Mouse (Mus musculus): ENCODE measurements around the gene Fopnl.

Gene Fopnl

GRCm38 (mm10) chr16:14307373-14307772 lies 9.8 kb downstream of the Fopnl start:
- DNase-seq (ENCODE audit: low spot score), result no peak

GRCm38 (mm10) chr16:14306451-14306850 lies 10.8 kb downstream of the Fopnl start:
- DNase-seq (ENCODE audit: low spot score), result no peak

GRCm38 (mm10) chr16:14304791-14305190 lies 12.4 kb downstream of the Fopnl start:
- DNase-seq (ENCODE audit: low spot score), result no peak

GRCm38 (mm10) chr16:14303676-14304075 lies 13.5 kb downstream of the Fopnl start:
- peak; percentile 43 for DNase-seq (ENCODE audit: low spot score)

- no peak for DNase-seq (ENCODE audit: low spot score)
Observed at GRCm38 (mm10) chr16:14303148-14303547, 14.1 kb downstream of the Fopnl start.

GRCm38 (mm10) chr16:14298461-14298860 lies 18.7 kb downstream of the Fopnl start:
- DNase-seq (ENCODE audit: low spot score), result no peak

- no peak for DNase-seq (ENCODE audit: low spot score)
Observed at GRCm38 (mm10) chr16:14297746-14298145, 19.5 kb downstream of the Fopnl start.

GRCm38 (mm10) chr16:14297137-14297536 lies 20.1 kb downstream of the Fopnl start:
- no peak for DNase-seq (ENCODE audit: low spot score)

- no peak for DNase-seq (ENCODE audit: low spot score)
Observed at GRCm38 (mm10) chr16:14296544-14297124, 20.6 kb downstream of the Fopnl start.

- DNase-seq (ENCODE audit: low spot score), result no peak
Observed at GRCm38 (mm10) chr16:14295291-14295690, 21.9 kb downstream of the Fopnl start.

GRCm38 (mm10) chr16:14292205-14293199 lies 24.7 kb downstream of the Fopnl start:
- peak; percentile 64 for DNase-seq (ENCODE audit: low spot score)

- peak; percentile 83 for DNase-seq (ENCODE audit: low spot score)
Observed at GRCm38 (mm10) chr16:14291223-14291622, 26.0 kb downstream of the Fopnl start, which contains the start of gene Myh11. Myh11 (minus strand) TSS chr16:14291372.

- no peak for DNase-seq (ENCODE audit: low spot score)
Observed at GRCm38 (mm10) chr16:14272374-14272965, 44.7 kb downstream of the Fopnl start.

GRCm38 (mm10) chr16:14265203-14265920 lies 51.8 kb downstream of the Fopnl start:
- DNase-seq (ENCODE audit: low spot score), result no peak

GRCm38 (mm10) chr16:14264504-14264903 lies 52.7 kb downstream of the Fopnl start:
- no peak for DNase-seq (ENCODE audit: low spot score)

GRCm38 (mm10) chr16:14263241-14263640 lies 54.0 kb downstream of the Fopnl start:
- DNase-seq (ENCODE audit: low spot score), result no peak

- DNase-seq (ENCODE audit: low spot score), result no peak
Observed at GRCm38 (mm10) chr16:14262410-14262809, 54.8 kb downstream of the Fopnl start.

GRCm38 (mm10) chr16:14258856-14259255 lies 58.3 kb downstream of the Fopnl start:
- DNase-seq (ENCODE audit: low spot score), result peak; percentile 30

- DNase-seq (ENCODE audit: low spot score), result no peak
Observed at GRCm38 (mm10) chr16:14253586-14253985, 63.6 kb downstream of the Fopnl start.

GRCm38 (mm10) chr16:14252877-14253276 lies 64.3 kb downstream of the Fopnl start:
- no peak for DNase-seq (ENCODE audit: low spot score)

GRCm38 (mm10) chr16:14249913-14250312 lies 67.3 kb downstream of the Fopnl start:
- DNase-seq (ENCODE audit: low spot score), result no peak

All from urinary bladder, postnatal 14 days (tissue).